Mouse (Mus musculus) G1E (cell line): Measurements from ENCODE around the gene Opn4. TPM values are rescaled to one million over a fixed set of nuclear protein-coding genes. Genes with fewer than 3 reads are reported as not detected.

ENCODE experiments used
- ATAC-seq: 2 replicates; pipeline ENCODE4 v1.8.0; 2016; ENCODE audit warnings: mild to moderate bottlenecking; ENCODE audit not compliant: insufficient number of reproducible peaks, poor library complexity, low FRiP score, severe bottlenecking; ENCODE audit errors: extremely low read depth
- DNase-seq: peaks from one replicate; pipeline ENCODE4 v3.0.0; 2012; ENCODE audit warnings: low spot score
- H3K27me3 ChIP-seq: 2 replicates; pipeline ENCODE4 v1.6.1; 2012; ENCODE audit warnings: mild to moderate bottlenecking, low read length, inconsistent platforms; ENCODE audit not compliant: insufficient read depth
- H3K36me3 ChIP-seq: replicated peaks from 2 replicates; pipeline ENCODE3; 2012; ENCODE audit warnings: mild to moderate bottlenecking, inconsistent platforms
- H3K4me1 ChIP-seq: 2 replicates; pipeline ENCODE4 v1.6.1; 2012; ENCODE audit warnings: low read depth, low read length, inconsistent platforms, mixed read lengths; ENCODE audit not compliant: insufficient read depth
- H3K4me3 ChIP-seq: 2 replicates; pipeline ENCODE4 v1.5.1; 2012; ENCODE audit warnings: low read depth, mild to moderate bottlenecking, inconsistent platforms, low read length, moderate library complexity, mixed read lengths
- H3K9me3 ChIP-seq: replicated peaks from 2 replicates; pipeline ENCODE4 v1.6.1; 2012; ENCODE audit warnings: inconsistent platforms
- CTCF ChIP-seq: IDR thresholded peaks from 2 replicates; pipeline ENCODE4 v1.5.1; 2012; ENCODE audit warnings: low read depth, low read length, inconsistent platforms, mixed read lengths
- GATA1 ChIP-seq: IDR thresholded peaks from 2 replicates; pipeline ENCODE4 v1.6.1; 2012; ENCODE audit warnings: borderline replicate concordance, low read length, inconsistent platforms, mixed read lengths
- GATA2 ChIP-seq: IDR thresholded peaks from 2 replicates; pipeline ENCODE4 v1.6.1; 2012; ENCODE audit warnings: low read depth, low read length, inconsistent platforms, borderline replicate concordance
- POLR2AphosphoS5 ChIP-seq: IDR thresholded peaks from 2 replicates; pipeline ENCODE4 v1.6.1; 2012; ENCODE audit warnings: low read depth, low read length, inconsistent platforms; ENCODE audit not compliant: insufficient replicate concordance
- TAL1 ChIP-seq: conservative IDR thresholded peaks from 2 replicates; pipeline ENCODE4 v1.6.1; 2012; ENCODE audit warnings: low read depth, low read length, inconsistent platforms, mixed read lengths
- polyA plus RNA-seq: library from polyadenylated mRNA; stranded (reverse); fragments of >175 nt; gene quantifications from 2 replicates; pipeline ENCODE4 v1.2.3, GENCODE M21; 2012
- total RNA-seq, 2 experiments: library from RNA; stranded (forward) in 1 of 2; stranded (reverse) in 1 of 2; fragments of 200-1000 nt in 1 of 2; fragments of >200 nt in 1 of 2; fragmentation: Nextera tagmentation in 1 of 2; gene quantifications; 2 replicates each; pipeline ENCODE4 v1.2.3; 2014 to 2017

Opn4 gene
- total RNA-seq (2014; fragmentation: Nextera tagmentation) (not detected in 2 replicates), total RNA-seq (2017) (0.05 TPM in 1 of 2 replicates, not detected in the other), polyA plus RNA-seq (not detected in 2 replicates)

DNA sequence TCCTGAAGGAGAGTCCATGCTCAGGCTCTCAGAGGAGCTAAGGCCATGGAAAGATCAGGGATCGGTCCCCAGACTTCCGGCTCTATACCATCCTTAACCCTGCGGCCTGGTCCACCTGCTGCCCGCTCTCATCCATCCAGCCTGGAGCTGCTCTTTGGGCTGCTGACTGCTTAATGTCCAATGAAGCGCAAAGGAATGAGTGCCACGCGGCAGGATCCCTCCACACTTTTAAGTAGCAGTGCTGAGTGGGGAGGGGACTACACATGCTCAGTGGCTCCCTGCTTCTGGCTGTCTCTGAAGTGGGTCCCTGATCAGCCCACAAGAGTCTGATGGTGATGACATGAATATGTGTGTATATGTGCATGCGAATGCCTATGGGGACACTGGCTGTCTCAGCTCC is at the start of gene Opn4:
Opn4 (minus strand) TSS at position 202 of the 400 bp plus-strand sequence.
- no peak within 1 kb of the TSS for H3K4me3 ChIP-seq

DNA sequence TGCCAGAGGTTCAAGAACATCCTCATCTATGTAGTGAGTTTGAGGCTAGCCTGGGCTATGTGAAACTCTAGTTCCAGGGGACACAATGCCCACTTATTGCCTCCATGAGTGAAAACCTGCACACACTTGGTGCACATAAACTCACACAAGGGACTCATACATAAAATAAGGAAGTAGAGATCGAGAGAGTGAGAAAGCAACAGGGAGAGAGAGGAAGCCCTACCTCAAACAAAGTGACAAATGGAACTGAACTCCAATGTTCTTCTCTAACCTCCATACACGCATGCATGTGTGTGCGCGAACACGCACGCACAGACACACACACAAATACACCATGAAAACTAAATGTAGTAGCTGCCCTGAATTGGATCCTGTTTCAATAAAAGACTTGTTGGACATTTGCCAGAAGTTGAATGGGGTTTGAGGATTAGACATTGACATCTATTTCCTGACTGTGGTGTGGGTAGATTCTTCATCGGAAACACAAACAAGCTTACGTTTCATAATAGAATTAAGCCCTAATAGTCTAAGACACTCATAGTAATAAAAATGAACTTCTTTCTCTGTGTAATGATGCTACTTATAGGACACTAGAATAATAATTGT is 48.0 kb upstream of the Opn4 start:
- no peaks in the 10 kb centered on the region for H3K9me3 ChIP-seq
- H3K27me3 ChIP-seq: no peaks in the 10 kb centered on the region
- no peak overlapping the region for H3K4me3 ChIP-seq
- no peak for ATAC-seq
- no peak for DNase-seq
- no peaks in the 10 kb centered on the region for H3K36me3 ChIP-seq
- H3K4me1 ChIP-seq: peaks cover 8% of the 10 kb centered on the region
- TF ChIP-seq POLR2AphosphoS5: no peak
- no peak for TF ChIP-seq CTCF
- no peak for TF ChIP-seq TAL1

More for the DNA sequence above, at the start of gene Opn4:
- DNase-seq: no peak
- Histone ChIP-seq H3K27me3 (peaks cover 13% of the 10 kb centered on the region), H3K9me3 (no peaks in the 10 kb centered on the region), H3K4me1 (no peaks in the 10 kb centered on the region), H3K36me3 (no peaks in the 10 kb centered on the region)
- no peak for ATAC-seq
- TF ChIP-seq TAL1 (no peak), CTCF (no peak), GATA2 (no peak), GATA1 (no peak), POLR2AphosphoS5 (no peak)

DNA sequence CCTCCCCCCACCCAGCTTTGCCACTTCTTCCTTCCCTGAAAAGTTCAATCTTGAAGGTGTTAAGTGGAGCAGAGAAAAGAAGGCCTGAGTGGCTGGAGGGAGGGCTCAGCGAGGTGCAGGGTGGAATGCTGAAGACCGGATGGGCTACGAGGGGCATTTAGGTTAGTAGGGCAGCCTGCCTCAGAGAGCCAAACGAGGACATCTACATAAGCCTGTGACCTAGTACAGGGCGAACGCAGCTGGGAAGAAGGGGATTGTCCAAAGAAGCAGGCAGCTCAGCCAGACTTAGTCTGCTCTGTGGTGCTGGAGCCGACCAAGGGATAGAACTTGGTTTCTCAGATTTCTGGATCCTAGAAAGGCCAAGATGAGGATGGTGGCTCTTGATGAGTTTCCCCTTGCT is 44.2 kb upstream of the Opn4 start:
- Histone ChIP-seq H3K4me3 (no peak overlapping the region), H3K27me3 (no peaks in the 10 kb centered on the region), H3K4me1 (peaks cover 8% of the 10 kb centered on the region), H3K9me3 (no peaks in the 10 kb centered on the region), H3K36me3 (no peaks in the 10 kb centered on the region)
- ATAC-seq (no peak), DNase-seq (no peak)
- TF ChIP-seq TAL1 (no peak), GATA1 (no peak), CTCF (no peak), POLR2AphosphoS5 (no peak), GATA2 (no peak)

DNA sequence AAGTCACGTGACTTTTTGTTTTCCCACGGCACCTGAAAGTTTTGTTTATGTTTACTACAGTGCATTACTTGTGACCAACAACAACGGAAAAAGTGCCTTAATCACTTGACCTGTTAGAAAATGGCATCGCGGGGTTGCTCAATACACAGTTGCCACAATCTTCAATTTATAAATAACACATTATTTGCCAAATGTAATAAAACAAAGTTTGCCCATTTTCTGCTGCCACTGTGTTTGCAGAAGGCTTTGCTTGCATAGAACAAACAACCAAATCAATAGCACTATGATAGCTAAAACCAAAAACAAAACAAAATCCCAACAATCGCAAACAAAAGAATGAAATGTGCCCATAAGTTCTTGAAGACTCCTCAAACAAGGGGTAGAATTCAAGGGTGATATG is 35.8 kb upstream of the Opn4 start:
- DNase-seq (no peak), ATAC-seq (no peak)
- peaks cover 21% of the 10 kb centered on the region for H3K4me1 ChIP-seq
- no peak overlapping the region for H3K4me3 ChIP-seq
- no peaks in the 10 kb centered on the region for H3K9me3 ChIP-seq
- H3K27me3 ChIP-seq: no peaks in the 10 kb centered on the region
- H3K36me3 ChIP-seq: no peaks in the 10 kb centered on the region
- TF ChIP-seq POLR2AphosphoS5: no peak

DNA sequence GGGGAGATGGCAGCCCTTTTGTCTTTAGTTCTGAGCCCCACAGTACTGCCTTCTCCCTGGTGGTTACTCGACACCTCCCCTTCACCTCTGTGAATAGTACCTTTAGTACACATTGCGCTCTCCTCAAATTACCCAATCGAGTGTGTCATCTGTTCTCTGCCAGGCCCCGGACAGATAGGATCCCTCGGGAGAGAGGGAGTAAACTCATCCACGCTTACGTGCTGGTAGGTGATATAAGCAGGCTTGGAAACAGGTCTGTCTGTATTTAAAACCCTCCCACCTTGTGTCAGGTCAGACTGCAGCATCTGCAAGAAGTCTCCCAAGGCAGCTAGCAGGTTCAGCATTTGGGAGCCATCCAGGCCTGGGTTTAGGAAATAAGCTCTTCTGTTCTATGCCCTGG is 35.2 kb upstream of the Opn4 start:
- Histone ChIP-seq H3K36me3 (no peaks in the 10 kb centered on the region), H3K27me3 (no peaks in the 10 kb centered on the region), H3K4me3 (no peak overlapping the region), H3K9me3 (no peaks in the 10 kb centered on the region), H3K4me1 (peaks cover 21% of the 10 kb centered on the region)
- TF ChIP-seq POLR2AphosphoS5: no peak
- DNase-seq (no peak), ATAC-seq (no peak)

DNA sequence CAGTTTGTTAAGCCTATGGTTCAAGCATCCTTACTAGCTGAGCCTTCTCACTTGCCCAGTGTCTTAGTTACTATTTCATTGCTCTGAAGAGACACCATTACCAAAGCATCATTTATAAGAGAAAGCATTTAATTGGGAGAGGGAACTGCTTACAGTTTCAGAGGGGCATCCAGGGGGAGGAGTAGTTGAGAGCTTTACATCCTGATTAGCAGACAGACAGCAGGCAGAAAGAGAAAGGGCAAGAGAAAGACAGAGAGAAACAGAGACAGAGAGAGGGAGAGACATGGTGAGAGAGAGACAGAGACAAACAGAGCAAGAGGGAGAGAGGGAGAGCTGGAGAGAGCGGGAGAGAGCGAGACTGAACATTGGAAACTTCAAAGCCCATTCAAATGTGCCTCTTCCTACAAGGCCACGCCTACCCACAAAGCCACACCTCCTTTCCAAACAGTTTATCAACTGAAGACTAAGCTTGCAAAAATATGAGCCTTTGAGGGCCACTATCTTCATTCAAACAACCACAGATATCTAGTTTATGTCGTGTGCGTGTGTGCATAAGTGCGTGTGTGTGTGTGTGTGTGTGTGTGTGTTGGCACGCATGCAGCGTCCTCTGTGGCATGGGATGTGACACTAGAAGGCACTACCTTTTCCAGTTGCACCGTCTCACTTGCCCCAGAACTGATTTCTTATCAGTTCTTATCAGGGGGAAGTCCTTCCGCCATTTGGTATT is 32.9 kb upstream of the Opn4 start:
- Histone ChIP-seq H3K27me3 (no peaks in the 10 kb centered on the region), H3K9me3 (no peaks in the 10 kb centered on the region), H3K36me3 (no peaks in the 10 kb centered on the region), H3K4me3 (no peak overlapping the region), H3K4me1 (peaks cover 21% of the 10 kb centered on the region)
- ATAC-seq: no peak
- DNase-seq: no peak
- no peak for TF ChIP-seq GATA1
- no peak for TF ChIP-seq CTCF
- no peak for TF ChIP-seq GATA2
- no peak for TF ChIP-seq POLR2AphosphoS5

DNA sequence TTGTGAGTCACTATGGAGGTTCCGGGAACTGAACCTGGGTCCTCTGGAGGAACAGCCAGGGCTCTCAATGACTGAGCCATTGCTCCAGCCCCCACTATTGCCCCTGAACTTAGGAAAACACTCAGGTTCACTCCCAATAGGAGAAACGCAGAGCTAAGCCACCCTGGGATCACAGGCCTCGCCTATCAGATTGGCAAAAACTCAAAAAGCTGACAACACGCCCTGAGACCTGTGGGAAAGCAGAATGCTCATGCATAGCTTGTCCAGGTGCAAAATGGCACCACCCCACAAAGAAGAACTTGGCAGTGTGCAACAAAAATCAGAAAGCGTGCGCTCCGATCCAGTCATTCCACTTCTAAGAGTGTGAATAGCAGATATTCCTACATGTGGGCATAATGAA is 26.9 kb upstream of the Opn4 start:
- Histone ChIP-seq H3K36me3 (no peaks in the 10 kb centered on the region), H3K4me3 (no peak overlapping the region), H3K4me1 (peaks cover 32% of the 10 kb centered on the region), H3K27me3 (no peaks in the 10 kb centered on the region), H3K9me3 (no peaks in the 10 kb centered on the region)
- no peak for ATAC-seq
- TF ChIP-seq CTCF (no peak), GATA1 (no peak), POLR2AphosphoS5 (no peak)
- no peak for DNase-seq
